Mouse (Mus musculus) inflammation-experienced regulatory T-cells, adult 6 months (primary cell): Measurements from ENCODE around the gene Fam83e. TPM values are rescaled to one million over a fixed set of nuclear protein-coding genes. Genes with fewer than 3 reads are reported as not detected.
A peak's percentile ranks its signal among the peaks of the same experiment; 100 is the strongest.

Experiments
- ATAC-seq: one replicate; pipeline ENCODE4 v1.8.0; 2017
- polyA plus RNA-seq, 3 experiments: library from polyadenylated mRNA; unstranded; fragments of 100-300 nt; shearing (Covaris generic); gene quantifications; one replicate each; pipeline ENCODE4 v1.2.1; 2017

Fam83e gene
- polyA plus RNA-seq, 3 experiments from 2014 or later: 0.63 to 0.80 TPM; not detected in 1

- ATAC-seq: no peak
Measured at GRCm38 (mm10) chr7:45715741-45716459, 5.1 kb upstream of the Fam83e start.

- no peak for ATAC-seq
Measured at GRCm38 (mm10) chr7:45716460-45716857, 4.6 kb upstream of the Fam83e start.

- ATAC-seq: no peak
Measured at GRCm38 (mm10) chr7:45716952-45717917, 3.8 kb upstream of the Fam83e start.

- ATAC-seq: peak; percentile 73
Measured at GRCm38 (mm10) chr7:45717918-45718297, 3.1 kb upstream of the Fam83e start, which contains the start of gene Sphk2. TSS of gene Sphk2 (minus strand) at chr7:45718002.

DNA sequence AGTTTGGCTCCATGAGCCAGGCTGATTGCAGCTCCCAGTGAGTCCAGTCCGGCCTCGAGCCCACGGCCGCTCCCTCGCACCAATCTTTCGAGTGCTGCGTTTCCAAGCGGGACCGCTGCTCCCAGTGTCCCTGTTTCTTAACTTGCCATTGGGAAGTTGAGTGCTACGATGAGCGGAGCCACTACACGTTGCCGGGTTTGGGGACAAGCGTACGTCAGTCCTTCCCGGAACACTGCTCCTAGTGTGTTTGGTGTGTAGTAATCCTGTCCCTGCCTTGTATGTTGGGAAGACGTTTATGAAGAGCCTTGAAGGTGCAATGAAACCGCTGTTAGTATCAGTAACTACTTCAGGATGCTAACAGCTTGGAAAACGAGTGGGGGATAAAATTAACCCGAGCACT lies 2.7 kb upstream of the Fam83e start:
- peak; percentile 1 for ATAC-seq

DNA sequence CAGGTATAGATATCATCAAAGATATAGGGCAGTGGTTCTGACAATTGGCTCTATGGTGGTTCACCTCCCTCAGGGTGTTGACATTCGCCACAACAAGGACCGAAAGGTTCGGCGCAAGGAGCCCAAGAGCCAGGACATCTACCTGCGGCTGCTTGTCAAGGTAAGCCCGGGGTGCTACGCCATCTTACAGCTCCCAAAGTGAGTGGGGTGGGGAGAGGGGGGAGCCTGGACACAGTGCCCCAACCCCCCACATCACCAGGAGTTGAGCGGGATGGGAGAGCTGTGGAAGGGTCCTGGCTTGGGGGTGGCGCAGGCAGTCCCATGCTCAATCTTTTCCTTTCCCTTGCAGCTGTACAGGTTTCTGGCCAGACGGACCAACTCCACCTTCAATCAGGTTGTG lies 1.8 kb upstream of the Fam83e start:
- ATAC-seq: no peak

GRCm38 (mm10) chr7:45719738-45720412 lies 1.1 kb upstream of the Fam83e start:
- no peak for ATAC-seq

DNA sequence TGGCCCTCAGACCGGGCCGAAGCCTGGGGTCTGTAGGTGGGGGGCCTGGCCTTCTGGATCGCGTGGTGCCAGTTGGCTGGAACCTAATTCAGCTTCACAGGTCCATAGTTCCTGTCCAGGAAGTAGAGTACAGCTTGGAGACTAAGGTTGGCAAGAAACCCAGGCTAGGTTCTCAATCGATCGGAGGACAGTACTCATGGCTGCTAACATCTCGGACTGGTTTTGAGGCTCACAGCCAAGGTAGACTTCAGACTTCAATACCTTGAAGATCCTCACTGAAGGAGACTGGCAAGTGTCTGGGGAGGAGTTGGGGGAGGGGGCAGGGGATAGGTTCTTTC lies 191 bp downstream of the Fam83e start:
- no peak for ATAC-seq

DNA sequence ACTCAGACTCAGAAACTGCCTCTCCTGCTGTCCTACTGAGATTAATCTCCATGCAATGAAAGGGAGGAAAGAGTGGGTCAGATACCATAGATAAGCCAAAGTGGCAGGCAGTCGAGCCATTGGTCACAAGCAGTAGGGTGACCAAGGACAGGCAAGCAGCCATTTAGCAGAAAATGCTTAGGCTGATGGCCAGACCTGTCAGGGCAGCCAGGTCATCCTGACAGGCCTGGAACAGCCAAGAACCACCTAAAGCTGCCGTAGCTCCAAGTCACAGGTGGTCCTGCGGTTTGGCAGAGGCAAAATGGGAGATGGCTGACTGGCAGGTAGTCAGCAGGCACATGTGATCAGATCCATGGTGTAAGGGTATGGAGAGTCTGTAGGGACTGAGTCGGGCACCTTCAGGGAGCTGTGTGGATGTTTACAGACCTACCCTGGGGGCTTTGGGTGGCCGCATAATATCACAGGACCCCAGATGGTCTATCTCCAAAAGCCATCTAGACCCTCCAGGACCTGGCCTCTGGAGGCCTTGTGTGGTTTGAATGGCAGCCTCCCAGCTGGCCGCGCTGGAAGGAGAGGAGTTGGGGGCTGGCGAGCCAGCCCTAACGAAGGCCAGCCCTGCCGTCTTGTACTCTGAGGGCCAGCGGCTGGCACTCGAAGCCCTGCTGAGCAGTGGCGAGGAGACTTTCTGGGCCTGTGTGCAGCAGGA lies 783 bp downstream of the Fam83e start:
- no peak for ATAC-seq

GRCm38 (mm10) chr7:45722348-45722713 lies 1.3 kb downstream of the Fam83e start:
- no peak for ATAC-seq

- ATAC-seq: no peak
Measured at GRCm38 (mm10) chr7:45723301-45723700, 2.3 kb downstream of the Fam83e start.

GRCm38 (mm10) chr7:45723781-45724180 lies 2.8 kb downstream of the Fam83e start:
- no peak for ATAC-seq

DNA sequence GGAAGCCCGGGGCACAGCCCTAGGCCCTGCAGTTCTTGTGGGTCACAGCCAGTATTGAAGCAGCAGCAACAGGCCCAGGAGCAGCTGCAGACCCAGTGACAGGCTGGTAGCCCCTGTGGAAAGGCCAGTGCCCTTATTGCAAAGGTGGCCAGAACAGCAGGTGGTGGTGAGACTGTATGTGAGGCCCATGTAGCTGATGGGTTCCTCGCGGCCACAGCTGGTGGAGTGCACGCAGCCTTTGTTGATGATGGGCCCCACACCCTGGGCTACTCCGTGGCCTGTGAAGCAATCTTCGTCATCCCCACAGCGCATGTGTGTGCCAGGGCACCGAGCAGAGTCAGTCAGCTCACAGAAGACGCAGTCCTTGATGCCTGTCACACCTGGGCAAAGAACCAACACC lies 4.1 kb downstream of the Fam83e start:
- no peak for ATAC-seq

DNA sequence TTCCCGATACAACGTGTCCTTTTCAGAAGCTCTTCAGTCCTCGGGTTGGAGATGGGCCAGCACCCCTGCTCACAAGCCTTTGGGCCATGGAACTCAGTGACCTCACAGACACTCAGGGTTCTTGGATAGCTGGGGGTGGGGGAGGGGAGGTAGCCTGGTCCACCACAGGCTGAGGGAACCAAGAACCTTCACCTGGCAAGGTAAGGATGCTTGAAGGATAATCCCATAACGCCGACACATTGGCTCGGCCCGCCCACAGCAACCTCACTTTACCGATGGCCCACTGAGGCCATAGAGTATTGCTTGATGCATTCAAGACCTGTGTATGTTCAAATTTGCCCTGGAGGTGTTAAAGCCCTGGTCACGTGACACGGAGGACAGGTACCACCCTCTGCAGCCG lies 4.7 kb downstream of the Fam83e start, which contains the start of gene Spaca4:
Spaca4 (minus strand) TSS at position 101 of the 400 bp plus-strand sequence.
- no peak for ATAC-seq

DNA sequence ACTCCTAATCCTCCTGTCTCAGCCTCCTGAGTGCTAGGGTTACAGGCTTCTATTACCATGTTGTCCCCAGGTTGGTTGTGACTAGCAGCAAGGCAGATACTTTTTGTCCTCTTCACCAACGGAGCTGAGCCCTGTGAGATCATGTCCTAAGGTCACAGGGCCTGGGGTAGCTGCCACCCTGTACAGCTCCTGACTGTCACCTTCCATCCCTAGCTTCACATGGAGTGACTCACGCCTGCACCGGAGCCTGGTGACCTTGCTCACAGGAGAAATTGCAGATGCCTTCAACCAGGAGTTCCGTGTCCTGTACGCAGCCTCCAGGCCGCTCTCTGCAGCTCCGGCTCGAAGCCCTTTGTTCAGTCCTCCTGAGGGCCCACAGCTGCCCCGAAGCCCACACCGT lies 5.4 kb downstream of the Fam83e start:
- ATAC-seq: no peak

DNA sequence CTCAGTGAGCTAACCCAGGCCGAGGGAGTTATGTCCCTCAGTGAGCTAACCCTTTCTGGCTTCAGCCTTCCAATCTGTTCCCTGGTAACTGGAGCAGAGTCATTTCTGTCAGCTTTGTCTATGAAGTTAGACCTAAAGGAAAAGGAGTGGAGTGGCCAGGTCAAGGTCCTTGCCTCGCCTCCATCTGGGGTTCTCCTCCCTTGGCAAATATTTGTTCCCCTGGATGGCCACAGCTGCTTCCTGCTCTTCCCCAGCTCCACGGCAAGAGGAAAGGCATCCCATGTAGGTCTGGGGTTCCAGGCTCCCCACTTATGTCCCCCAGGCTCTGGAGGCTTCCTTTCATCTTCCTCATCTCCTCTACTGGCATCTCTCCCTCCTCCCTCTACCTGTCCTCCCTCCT lies 6.6 kb downstream of the Fam83e start:
- no peak for ATAC-seq

DNA sequence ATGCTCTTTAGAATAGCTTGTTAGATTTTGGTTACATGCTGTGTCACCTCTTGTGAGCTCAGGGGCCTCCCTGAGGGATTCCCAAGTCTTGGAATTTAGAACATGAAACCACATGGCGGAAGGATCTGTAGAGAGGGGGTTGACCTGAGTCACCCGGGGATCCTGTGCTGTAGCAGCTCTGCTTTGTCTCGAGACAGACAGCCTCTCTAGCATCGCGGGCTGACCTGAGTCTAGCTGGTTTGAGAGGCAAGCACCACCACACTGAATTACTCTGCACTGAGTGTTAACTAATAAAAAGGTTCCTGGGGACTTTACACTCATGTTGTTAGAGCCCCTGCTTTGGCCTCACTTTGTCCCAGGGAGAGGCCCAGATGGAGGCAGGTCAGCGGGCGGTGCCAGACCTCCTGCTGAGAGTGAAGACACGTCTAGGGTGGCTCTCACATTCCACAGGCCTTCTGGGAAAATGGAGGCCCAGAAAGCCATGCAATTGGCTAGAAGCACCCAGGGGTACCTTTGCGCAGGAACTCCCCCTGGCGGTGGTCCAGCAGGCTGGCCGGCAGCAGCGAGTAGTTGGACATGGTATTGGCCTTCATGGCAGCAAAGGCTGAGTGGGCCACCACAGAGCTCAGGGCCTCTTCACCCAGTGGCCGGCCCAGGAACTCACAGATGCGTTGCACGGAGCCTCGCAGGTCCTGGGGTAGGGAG lies 9.9 kb downstream of the Fam83e start:
- ATAC-seq: no peak

GRCm38 (mm10) chr7:45733477-45733876 lies 12.5 kb downstream of the Fam83e start:
- peak; percentile 99 for ATAC-seq

- peak; percentile 62 for ATAC-seq
Measured at GRCm38 (mm10) chr7:45739162-45739763, 18.3 kb downstream of the Fam83e start.

DNA sequence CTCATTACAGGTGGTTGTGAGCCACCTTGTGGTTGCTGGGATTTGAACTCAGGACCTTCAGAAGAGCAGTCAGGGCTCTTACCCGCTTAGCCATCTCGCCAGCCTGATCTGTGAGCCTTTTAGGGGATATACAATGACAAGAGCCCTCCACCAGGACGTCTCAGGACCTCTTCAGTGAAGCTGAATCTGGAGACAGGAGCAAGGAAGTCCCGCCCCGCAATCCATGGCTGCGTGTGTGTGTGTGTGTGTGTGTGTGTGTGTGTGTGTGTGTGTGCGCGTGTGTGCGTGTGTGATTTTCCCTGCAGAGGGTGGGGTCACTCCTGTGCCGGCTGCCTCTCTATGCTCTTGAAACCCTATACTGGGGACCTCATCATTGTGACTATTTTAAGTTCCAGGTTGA lies 18.8 kb downstream of the Fam83e start:
- ATAC-seq: no peak

- ATAC-seq: no peak
Measured at GRCm38 (mm10) chr7:45741308-45741707, 20.3 kb downstream of the Fam83e start.
